Mouse (Mus musculus) bone marrow, adult 2 months (tissue): ENCODE measurements around the gene Ccdc127. TPM values are rescaled to one million over a fixed set of nuclear protein-coding genes. Genes with fewer than 3 reads are reported as not detected.

Experiments used
- H3K27ac ChIP-seq: fragments of 200-500 bp; 2 replicates; pipeline ENCODE4 v1.5.1; 2012; ENCODE audit warnings: low read depth, mild to moderate bottlenecking, control low read depth, inconsistent platforms, low read length; ENCODE audit not compliant: control insufficient read depth, poor library complexity, insufficient read depth
- H3K4me1 ChIP-seq: fragments of 200-500 bp; 2 replicates; pipeline ENCODE4 v1.6.1; 2011; ENCODE audit warnings: low read length; ENCODE audit not compliant: control insufficient read depth, insufficient read depth
- H3K4me3 ChIP-seq: fragments of 200-500 bp; replicated peaks from 2 replicates; pipeline ENCODE3; 2011; ENCODE audit warnings: mild to moderate bottlenecking, low read depth, low read length, control low read depth; ENCODE audit not compliant: control insufficient read depth
- CTCF ChIP-seq: fragments of 200-500 bp; IDR thresholded peaks from 2 replicates; pipeline ENCODE4 v1.5.1; 2011; ENCODE audit warnings: low read length, control low read depth; ENCODE audit not compliant: control insufficient read depth, insufficient read depth
- POLR2A ChIP-seq: fragments of 200-500 bp; IDR thresholded peaks from 2 replicates; pipeline ENCODE4 v1.6.1; 2011; ENCODE audit warnings: low read depth, mild to moderate bottlenecking, control low read depth, low read length, borderline replicate concordance; ENCODE audit not compliant: control insufficient read depth
- WGBS: fragments of 180-500 bp; shearing (Covaris S2); methylation state at CpG from one replicate; pipeline ENCODE4 v1.1.7; 2018; 5-methylcytosine and 5-hydroxymethylcytosine counted together
- polyA plus RNA-seq: library from polyadenylated mRNA; stranded (reverse); fragments of >200 nt; gene quantifications from 2 replicates; pipeline ENCODE4 v1.2.4, GENCODE M21; 2011; ENCODE audit warnings: low replicate concordance; ENCODE audit not compliant: missing spikeins, insufficient read depth, insufficient read length

Ccdc127 gene
- polyA plus RNA-seq, 1 experiment = 22.1 TPM

DNA sequence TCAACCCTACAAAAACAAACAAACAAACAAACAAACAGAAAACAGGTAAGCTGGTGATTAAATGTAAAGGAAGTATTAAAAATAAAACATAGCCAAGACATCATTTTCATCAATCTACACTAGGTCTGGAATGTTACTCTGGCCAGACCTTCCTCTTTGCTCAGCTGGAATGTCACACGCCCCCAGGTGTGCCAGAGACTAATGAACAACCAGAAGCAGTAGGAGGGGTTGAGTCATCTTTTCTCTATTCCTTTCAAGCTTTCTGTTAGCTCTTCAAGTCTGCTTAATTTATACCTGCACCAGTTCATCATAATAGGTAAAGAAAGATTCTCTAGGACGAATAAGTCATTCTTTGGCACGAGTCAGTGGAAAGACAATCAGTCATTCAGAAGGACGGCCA, 33.7 kb upstream of the Ccdc127 start:
- 21% methylated on average over 4 of the region's 4 CpGs for WGBS
- H3K4me3 ChIP-seq = peak overlapping the region; percentile 80
- TF ChIP-seq CTCF (no peak), POLR2A (no peak)
- H3K4me1 ChIP-seq = no peaks in the 10 kb centered on the region
- no peak overlapping the region for H3K27ac ChIP-seq

DNA sequence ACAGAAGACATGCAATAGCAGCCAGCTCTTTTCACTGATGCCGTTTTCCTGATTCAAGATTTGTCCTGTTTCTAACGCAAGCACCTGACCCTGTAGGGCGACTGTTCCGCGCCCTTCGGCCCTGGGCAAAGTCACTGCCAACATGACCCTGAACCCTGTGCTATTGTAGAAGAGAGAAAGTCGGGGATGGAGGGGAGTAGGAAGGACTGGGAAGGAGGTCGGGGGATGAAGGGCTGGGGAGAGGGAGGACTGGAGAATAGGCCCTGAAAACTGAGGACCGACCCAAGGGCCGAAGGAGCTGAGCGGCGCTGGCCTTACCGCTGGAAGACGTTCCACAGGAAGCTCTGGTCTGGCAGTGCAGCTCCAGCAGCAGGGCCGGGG, 33.3 kb upstream of the Ccdc127 start:
- TF ChIP-seq POLR2A (no peak), CTCF (no peak)
- Histone ChIP-seq H3K4me3 (peak overlapping the region; percentile 80), H3K4me1 (no peaks in the 10 kb centered on the region), H3K27ac (peak overlapping the region; percentile 63)
- 1% methylated on average over 15 of the region's 15 CpGs for WGBS

DNA sequence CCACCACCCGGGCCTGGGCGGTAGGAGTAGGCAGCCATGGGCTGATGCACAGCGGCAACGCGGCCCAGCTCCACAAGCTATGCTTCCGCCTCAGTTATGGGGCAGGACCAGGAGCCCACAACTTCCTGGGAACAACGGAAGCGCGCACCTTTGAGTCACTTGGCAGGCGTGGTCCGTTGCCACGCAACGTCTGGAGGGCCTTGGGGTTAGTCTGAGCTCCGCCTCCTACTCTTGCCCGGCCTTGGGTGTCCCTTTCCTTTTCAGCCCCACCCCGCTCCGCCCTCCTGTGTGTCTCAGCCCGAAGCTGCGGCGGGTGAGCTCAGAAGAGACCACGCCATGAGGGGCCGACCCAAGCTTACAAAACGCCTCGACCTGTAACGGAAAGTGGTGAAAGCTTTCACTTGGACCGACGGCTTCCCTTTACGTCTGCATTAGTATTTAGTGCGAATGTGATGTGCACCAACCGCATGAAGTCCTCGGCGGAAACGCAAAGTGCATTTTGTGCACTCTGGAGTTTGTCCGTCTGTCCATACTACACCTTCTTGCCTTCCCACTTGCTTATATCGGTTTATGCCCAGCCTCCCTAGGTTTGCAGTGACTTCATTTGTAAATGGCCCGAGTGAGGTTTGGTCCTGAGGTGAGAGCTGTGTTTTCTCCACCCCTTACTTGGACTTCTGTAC, 32.8 kb upstream of the Ccdc127 start, which contains the start of gene Pdcd6:
Pdcd6 (minus strand) TSS at position 411 of the 680 bp plus-strand sequence.
- H3K27ac ChIP-seq = peak within 1 kb of the TSS; percentile 63
- H3K4me1 ChIP-seq = no peaks in the 10 kb centered on the region
- TF ChIP-seq POLR2A (peak; percentile 90), CTCF (no peak)
- WGBS = under 1% methylated on average over 36 of the region's 36 CpGs
- H3K4me3 ChIP-seq = peak within 1 kb of the TSS; percentile 80

DNA sequence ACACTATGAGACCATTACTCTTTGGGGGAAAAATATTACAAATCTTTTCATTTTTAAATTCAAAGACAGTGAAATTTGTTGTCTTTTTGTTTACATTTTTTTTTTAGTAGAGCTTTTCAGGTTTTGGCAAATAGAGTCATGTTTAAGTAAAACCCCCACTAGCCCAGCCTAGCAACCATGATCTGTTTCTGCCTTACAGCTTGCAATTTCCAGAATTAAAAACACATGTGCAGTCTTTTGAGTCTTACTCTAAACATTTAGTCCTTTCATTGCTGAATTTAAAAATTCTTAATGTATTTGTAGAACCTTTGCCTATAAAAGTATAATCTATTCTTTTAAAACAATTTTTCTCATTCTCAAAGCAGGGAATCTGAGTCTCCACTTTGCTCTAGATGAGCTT, 20.8 kb upstream of the Ccdc127 start:
- Histone ChIP-seq H3K27ac (no peak overlapping the region), H3K4me3 (no peak overlapping the region), H3K4me1 (no peaks in the 10 kb centered on the region)
- TF ChIP-seq CTCF = no peak
- TF ChIP-seq POLR2A = no peak

DNA sequence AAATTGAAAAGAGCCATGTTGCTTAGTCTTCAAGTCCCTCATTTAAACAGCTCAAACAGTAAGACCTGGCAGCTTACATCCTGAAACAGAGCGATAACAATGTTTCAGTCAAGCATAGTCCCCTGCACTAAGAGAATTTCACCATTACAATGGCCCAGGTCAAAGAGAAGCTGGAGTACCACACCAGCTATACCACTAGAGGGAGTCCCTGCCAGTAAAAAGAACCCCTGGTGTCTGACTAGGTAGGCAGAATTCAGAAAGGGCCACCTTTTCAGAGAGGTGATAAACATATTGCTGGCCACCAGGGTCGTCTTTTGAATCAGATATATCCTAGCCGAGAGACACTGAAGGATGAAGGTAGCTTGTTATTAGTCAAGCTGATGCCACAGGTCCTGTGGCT, 9.1 kb upstream of the Ccdc127 start:
- Histone ChIP-seq H3K27ac (no peak overlapping the region), H3K4me1 (no peaks in the 10 kb centered on the region), H3K4me3 (no peak overlapping the region)
- TF ChIP-seq CTCF (no peak), POLR2A (no peak)
- 43% methylated on average over 3 of the region's 3 CpGs for WGBS

DNA sequence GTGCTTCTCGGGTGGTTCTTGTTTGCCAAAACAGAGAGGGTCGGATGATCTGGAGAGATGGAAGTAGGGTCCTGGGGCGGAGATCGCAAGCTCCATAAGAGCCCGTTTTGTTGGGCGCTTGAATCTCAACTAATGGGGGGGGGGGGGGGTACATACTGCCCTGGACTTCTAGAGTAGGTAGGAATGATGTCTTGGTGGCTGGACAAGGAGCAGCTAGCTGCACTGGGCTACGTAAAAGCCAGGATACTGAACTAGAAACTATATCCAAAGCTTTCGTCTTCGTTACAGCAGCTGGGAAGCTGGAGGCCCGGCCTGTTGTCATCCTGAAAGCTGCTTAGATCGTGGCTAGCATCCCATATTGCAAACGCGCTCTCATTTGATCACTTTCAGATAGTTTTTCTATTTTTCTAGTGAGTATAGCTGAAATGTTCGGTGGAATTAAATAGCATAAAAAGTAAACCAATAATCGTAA, 362 bp downstream of the Ccdc127 start:
- TF ChIP-seq CTCF (no peak), POLR2A (no peak)
- WGBS = 2% methylated on average over 15 of the region's 15 CpGs
- peak overlapping the region; percentile 95 for H3K4me3 ChIP-seq
- H3K27ac ChIP-seq = peak overlapping the region; percentile 93; the same call in 1 of the 2 replicates
- no peaks in the 10 kb centered on the region for H3K4me1 ChIP-seq

DNA sequence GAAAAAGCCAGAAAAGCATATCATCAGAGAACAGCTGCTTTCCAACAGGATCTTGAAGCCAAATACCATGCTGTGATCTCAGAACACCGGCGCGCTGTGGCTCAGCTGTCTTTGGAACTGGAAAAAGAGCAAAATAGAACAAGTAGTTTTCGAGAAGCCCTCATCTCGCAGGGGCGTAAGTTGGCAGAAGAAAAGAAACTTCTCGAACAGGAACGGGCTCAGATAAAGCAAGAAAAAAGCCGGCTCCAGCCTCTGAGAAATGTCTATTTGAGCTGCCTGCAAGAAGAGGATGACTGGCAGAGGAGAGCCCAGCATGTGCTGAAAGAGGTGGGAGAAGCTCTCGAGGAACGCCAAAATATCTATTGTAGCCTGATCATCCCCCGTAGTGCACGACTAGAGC, 6.4 kb downstream of the Ccdc127 start:
- no peaks in the 10 kb centered on the region for H3K4me1 ChIP-seq
- no peak overlapping the region for H3K4me3 ChIP-seq
- WGBS = 93% methylated on average over 13 of the region's 13 CpGs
- H3K27ac ChIP-seq = no peak overlapping the region
- TF ChIP-seq CTCF (no peak), POLR2A (no peak)

DNA sequence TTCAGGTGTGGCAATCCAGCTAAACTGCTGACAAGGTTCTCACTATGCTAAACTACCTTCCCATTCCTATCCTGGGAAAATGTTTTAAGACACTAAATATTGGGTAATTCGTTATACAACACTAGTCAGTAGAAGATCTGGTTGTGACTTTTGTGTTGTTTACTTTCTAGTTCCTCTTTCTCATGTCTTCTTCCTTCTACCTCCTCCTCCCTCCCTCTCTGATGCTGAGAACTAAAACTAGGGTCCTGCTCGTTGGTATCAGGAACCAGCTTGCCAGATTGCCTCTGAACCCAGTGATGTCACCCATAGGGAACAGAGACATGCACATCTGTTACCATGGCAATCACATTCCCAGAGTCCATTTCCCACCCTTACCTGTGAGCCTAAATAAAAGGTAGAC, 12.1 kb downstream of the Ccdc127 start:
- 22% methylated on average over 2 of the region's 2 CpGs for WGBS
- H3K27ac ChIP-seq = no peak overlapping the region
- no peak overlapping the region for H3K4me3 ChIP-seq

More for the DNA sequence above, 12.1 kb downstream of the Ccdc127 start:
- no peaks in the 10 kb centered on the region; the same call in 1 of the 2 replicates for H3K4me1 ChIP-seq
- TF ChIP-seq POLR2A (no peak), CTCF (no peak)
